Mouse (Mus musculus) thymus, adult 2 months (tissue): ENCODE measurements around the gene 2410002F23Rik. TPM values are rescaled to one million over a fixed set of nuclear protein-coding genes. Genes with fewer than 3 reads are reported as not detected.

Source experiments
- DNase-seq: peaks from one replicate; pipeline ENCODE4 v3.0.0; 2021
- H3K27ac ChIP-seq: fragments of 200-500 bp; 2 replicates; pipeline ENCODE4 v1.5.1; 2012; ENCODE audit warnings: low read length, control low read depth; ENCODE audit not compliant: control insufficient read depth, insufficient read depth
- H3K27me3 ChIP-seq: fragments of 200-500 bp; 2 replicates; pipeline ENCODE4 v1.6.1; 2012; ENCODE audit warnings: mild to moderate bottlenecking, low read length, moderate library complexity, mixed read lengths; ENCODE audit not compliant: control insufficient read depth, insufficient read depth
- H3K36me3 ChIP-seq: fragments of 200-500 bp; 2 replicates; pipeline ENCODE4 v1.6.1; 2012; ENCODE audit warnings: mild to moderate bottlenecking, low read length, moderate library complexity; ENCODE audit not compliant: control insufficient read depth, insufficient read depth
- H3K4me1 ChIP-seq: fragments of 200-500 bp; replicated peaks from 2 replicates; pipeline ENCODE4 v1.6.1; 2012; ENCODE audit warnings: low read length; ENCODE audit not compliant: control insufficient read depth, insufficient read depth
- H3K4me3 ChIP-seq: fragments of 200-500 bp; 2 replicates; pipeline ENCODE4 v1.5.1; 2012; ENCODE audit warnings: mild to moderate bottlenecking, low read length, control low read depth, moderate library complexity; ENCODE audit not compliant: control insufficient read depth, insufficient read depth
- CTCF ChIP-seq: fragments of 200-500 bp; IDR thresholded peaks from 2 replicates; pipeline ENCODE4 v1.5.1; 2012; ENCODE audit warnings: mild to moderate bottlenecking, control low read depth, low read length, moderate library complexity, borderline replicate concordance; ENCODE audit not compliant: control insufficient read depth, poor library complexity, insufficient read depth; ENCODE audit errors: extremely low read depth
- POLR2A ChIP-seq: fragments of 200-500 bp; IDR thresholded peaks from 2 replicates; pipeline ENCODE4 v1.6.1; 2012; ENCODE audit warnings: mild to moderate bottlenecking, low read length, control low read depth, moderate library complexity; ENCODE audit not compliant: control insufficient read depth, poor library complexity, insufficient read depth; ENCODE audit errors: extremely low read depth
- WGBS: fragments of 180-500 bp; shearing (Covaris S2); methylation state at CpG from one replicate; pipeline ENCODE4 v1.1.7; 2018; 5-methylcytosine and 5-hydroxymethylcytosine counted together
- polyA plus RNA-seq: library from polyadenylated mRNA; depleted of rRNA; stranded (reverse); fragments of >200 nt; gene quantifications from 2 replicates; pipeline ENCODE4 v1.2.3, GENCODE M21; 2012

The 2410002F23Rik gene
- polyA plus RNA-seq, 1 experiment: 173 TPM

GRCm38 (mm10) chr7:44272546-44272945 is 26.0 kb downstream of the 2410002F23Rik start:
- Histone ChIP-seq H3K36me3 (no peaks in the 10 kb centered on the region), H3K27ac (no peak overlapping the region), H3K4me1 (no peaks in the 10 kb centered on the region), H3K4me3 (no peak overlapping the region), H3K27me3 (no peaks in the 10 kb centered on the region)
- no peak for TF ChIP-seq POLR2A
- no peak for TF ChIP-seq CTCF
- no peak for DNase-seq
- WGBS: 59% methylated on average over 7 of the region's 7 CpGs

- Histone ChIP-seq H3K27me3 (no peaks in the 10 kb centered on the region), H3K27ac (no peak overlapping the region), H3K36me3 (no peaks in the 10 kb centered on the region), H3K4me1 (no peaks in the 10 kb centered on the region), H3K4me3 (no peak overlapping the region)
- TF ChIP-seq CTCF (no peak), POLR2A (no peak)
- WGBS: 88% methylated on average over 7 of the region's 7 CpGs
- no peak for DNase-seq
These were observed 26.9 kb downstream of the 2410002F23Rik start for GRCm38 (mm10) chr7:44273446-44273845.

GRCm38 (mm10) chr7:44274096-44274495 is 27.6 kb downstream of the 2410002F23Rik start:
- TF ChIP-seq CTCF (no peak), POLR2A (no peak)
- no peak overlapping the region for H3K27ac ChIP-seq
- no peaks in the 10 kb centered on the region for H3K36me3 ChIP-seq
- H3K4me1 ChIP-seq: no peaks in the 10 kb centered on the region
- DNase-seq: no peak
- WGBS: 79% methylated on average over 11 of the region's 11 CpGs
- H3K27me3 ChIP-seq: no peaks in the 10 kb centered on the region
- H3K4me3 ChIP-seq: no peak overlapping the region

GRCm38 (mm10) chr7:44275546-44275945 is 29.0 kb downstream of the 2410002F23Rik start:
- Histone ChIP-seq H3K27me3 (no peaks in the 10 kb centered on the region), H3K4me3 (no peak overlapping the region), H3K4me1 (no peaks in the 10 kb centered on the region), H3K27ac (no peak overlapping the region), H3K36me3 (no peaks in the 10 kb centered on the region)
- no peak for DNase-seq
- 80% methylated on average over 3 of the region's 3 CpGs for WGBS
- TF ChIP-seq POLR2A (no peak), CTCF (no peak)

GRCm38 (mm10) chr7:44276461-44277249 is 30.1 kb downstream of the 2410002F23Rik start:
- 86% methylated on average over 10 of the region's 10 CpGs for WGBS
- Histone ChIP-seq H3K27ac (no peak overlapping the region), H3K27me3 (no peaks in the 10 kb centered on the region), H3K36me3 (no peaks in the 10 kb centered on the region), H3K4me3 (no peak overlapping the region), H3K4me1 (no peaks in the 10 kb centered on the region)
- no peak for DNase-seq
- TF ChIP-seq CTCF (no peak), POLR2A (no peak)

- no peak overlapping the region for H3K4me3 ChIP-seq
- WGBS: 52% methylated on average over 2 of the region's 2 CpGs
- TF ChIP-seq CTCF (no peak), POLR2A (no peak)
- DNase-seq: peak; percentile 25
- no peaks in the 10 kb centered on the region for H3K27me3 ChIP-seq
- H3K36me3 ChIP-seq: no peaks in the 10 kb centered on the region
- no peak overlapping the region for H3K27ac ChIP-seq
- no peaks in the 10 kb centered on the region for H3K4me1 ChIP-seq
These were observed 30.7 kb downstream of the 2410002F23Rik start for GRCm38 (mm10) chr7:44277250-44277622.
